Mouse (Mus musculus): ENCODE results near the gene Limch1.

Limch1 gene

DNA sequence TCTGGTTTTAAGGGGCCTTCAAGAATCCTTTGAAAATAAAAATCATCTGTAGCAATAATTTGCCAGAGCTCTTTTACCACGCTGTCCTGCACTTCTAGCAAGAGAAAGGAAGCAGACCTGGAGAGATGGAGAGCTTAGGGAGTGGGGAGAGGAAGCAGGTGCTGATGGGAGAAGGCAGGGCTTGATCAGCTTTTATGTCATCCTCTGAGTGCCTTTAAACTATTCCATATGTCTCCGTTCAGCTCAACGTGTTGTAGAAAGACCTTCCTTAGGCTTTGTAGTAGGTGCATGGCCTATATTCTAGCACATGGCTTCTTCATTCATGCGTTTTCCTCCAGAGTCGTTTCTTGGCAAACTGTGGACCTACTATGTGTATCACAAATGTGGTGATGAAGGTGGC is 237.5 kb downstream of the Limch1 start:
- DNase-seq (ENCODE audit: low spot score), result no peak

DNA sequence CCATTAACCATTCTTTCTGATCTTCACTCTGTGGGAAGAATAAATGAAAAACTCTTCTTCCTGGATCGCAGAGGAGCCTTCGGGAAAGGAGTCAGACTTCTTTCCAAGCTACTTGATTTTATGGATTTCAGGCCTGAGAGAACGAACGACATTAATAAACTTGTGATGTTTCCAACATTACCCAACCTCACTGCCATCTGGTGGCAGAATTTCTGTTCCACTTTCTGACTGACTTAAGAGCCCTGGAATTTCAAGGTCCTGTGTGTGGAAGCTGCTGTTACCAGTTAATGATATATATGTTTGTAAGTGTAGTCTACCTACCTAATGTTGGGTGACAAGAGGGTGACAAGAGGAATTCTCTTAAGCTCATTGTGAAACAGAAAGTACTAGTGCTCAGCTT is 243.3 kb downstream of the Limch1 start:
- DNase-seq (ENCODE audit: low spot score), result no peak

DNA sequence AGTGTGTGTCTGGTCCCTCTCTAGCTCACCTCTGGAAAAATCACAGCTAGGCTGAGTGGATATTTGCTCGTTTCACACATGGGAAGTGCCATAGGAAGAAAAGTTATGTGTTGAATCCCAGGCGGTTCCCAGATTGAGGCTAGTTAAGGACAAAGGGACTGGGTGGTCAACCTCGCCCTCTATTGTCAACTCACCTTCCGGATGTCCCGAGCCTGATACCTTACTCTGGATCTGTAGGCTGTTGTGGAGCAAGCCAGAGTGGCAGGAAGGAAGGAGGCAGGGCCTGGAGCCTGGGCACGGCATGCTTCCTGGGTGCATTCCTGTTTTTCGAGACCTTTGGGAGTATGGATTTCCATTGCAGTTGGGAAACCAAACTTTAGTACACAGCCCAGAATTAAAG is 243.9 kb downstream of the Limch1 start:
- no peak for DNase-seq (ENCODE audit: low spot score)

DNA sequence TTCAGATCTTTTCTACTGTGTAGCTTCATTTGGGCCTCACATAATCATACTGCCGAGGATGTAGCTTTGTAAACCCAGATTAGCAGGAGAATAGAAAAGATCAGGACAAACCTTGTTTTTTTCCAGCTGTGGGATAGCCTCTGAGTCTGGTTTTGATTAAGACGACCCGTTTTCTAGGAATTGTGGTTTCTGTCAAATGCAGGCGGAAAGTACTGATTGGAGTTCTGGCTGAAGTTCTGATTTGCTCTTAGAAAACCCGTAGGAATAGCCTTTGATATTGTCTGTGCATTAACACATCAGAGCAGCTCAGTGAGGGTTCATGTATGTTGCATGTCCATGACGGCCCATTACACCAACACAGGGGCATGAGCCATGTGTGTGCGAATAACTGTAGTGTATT is 246.8 kb downstream of the Limch1 start:
- DNase-seq (ENCODE audit: low spot score), result no peak

DNA sequence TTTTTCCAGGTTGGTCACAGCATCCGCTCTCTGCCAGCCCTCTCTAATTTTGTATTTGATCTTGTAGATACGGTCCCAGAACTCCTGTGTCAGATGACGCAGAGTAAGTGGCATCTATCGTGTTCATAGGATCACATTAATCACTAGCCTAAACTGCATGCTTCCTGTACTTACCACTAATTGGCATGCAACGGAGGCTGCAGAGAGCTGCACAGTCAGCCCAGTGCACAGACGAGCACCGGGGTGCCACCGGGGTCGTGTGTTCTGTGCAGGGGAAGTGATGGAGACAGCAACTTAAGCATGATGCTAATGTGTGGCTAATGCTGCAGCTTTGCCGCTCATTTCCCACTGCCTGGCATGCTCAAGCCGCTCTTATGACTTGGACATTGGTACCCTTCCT is 247.4 kb downstream of the Limch1 start:
- no peak for DNase-seq (ENCODE audit: low spot score)

DNA sequence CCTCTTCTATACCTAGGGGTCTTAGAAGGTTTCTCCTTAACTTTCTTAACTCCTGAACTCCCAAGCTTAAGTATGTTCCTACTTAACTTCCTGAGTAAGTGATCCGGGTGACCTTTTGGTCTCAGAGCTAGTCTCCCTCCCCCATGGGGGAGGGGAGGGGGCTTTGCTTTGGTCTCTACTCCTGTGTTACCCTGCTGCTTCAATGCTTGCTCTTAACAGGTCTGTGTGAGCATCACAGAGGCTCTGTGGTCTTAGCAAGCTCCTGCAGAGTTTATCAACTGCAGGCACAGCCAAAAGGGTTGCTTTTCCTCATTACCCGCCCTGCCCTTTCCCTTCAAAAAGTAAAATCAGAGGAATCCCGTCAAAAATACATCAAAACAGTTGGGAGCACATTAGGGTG is 250.5 kb downstream of the Limch1 start:
- no peak for DNase-seq (ENCODE audit: low spot score)

DNA sequence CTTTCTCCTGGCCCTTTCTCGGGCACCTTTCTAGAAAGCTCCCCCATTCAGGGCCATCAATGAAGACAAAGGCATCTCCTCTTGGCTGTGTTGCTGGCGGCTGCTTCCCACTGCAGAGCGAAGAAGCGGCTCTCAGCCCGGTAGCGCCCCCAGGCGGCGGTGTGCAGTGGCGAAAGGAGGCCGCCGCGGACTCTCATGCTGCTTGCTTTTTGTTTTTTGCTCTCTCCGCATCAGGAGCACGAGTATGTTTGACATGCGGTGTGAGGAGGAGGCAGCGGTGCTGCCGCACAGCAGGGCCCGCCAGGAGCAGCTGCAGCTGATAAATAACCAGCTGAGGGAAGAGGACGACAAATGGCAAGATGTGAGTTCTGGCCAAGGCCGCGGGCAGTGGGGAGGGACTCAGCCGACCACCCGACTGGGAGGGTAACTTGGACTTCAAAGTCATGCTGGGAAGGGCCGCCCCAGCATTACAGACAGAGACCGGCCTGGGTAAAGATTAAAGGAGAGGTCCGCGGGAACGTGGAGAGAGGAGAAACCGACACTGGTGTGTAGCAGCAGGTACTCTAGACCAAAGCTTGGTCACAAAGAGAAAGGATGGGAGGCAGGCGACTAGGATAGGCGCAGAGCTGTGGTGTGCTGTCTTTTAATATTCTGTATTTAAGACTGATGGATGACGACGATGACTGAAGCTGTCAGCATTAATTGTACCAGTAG is 251.4 kb downstream of the Limch1 start:
- peak; percentile 72 for DNase-seq (ENCODE audit: low spot score)

DNA sequence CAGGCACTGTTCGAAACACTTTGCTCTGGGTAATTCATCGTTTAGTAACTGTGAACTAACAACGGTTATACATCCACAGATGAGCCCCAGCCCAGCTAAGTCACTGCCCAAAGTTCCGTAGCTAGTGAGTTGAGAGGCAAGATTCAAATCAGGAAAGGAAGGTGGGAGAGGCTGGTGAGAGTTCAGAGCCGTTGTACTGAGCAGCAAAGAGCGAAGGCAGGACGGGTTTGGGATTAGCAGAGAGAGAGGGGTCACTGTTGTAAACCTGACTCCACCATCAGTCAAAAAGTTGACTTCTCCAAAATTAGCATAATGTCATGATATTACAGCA is 251.9 kb downstream of the Limch1 start:
- DNase-seq (ENCODE audit: low spot score), result no peak

DNA sequence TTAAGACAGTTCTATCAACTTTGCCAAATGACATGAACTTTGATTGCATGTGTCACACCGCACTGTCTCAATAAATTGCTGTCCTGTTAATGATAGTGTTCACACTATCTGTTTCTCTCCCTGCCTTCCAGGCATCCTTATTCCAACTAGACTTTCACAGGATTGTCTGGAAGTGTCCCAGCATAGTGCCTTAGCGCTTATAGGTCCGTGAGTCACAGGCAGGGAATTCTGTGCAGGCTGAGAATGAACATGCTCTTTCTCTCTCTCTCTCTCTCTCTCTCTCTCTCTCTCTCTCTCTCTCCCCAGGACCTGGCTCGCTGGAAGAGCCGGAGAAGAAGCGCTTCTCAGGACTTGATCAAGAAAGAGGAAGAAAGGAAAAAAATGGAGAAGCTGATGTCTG is 252.7 kb downstream of the Limch1 start:
- DNase-seq (ENCODE audit: low spot score), result no peak

DNA sequence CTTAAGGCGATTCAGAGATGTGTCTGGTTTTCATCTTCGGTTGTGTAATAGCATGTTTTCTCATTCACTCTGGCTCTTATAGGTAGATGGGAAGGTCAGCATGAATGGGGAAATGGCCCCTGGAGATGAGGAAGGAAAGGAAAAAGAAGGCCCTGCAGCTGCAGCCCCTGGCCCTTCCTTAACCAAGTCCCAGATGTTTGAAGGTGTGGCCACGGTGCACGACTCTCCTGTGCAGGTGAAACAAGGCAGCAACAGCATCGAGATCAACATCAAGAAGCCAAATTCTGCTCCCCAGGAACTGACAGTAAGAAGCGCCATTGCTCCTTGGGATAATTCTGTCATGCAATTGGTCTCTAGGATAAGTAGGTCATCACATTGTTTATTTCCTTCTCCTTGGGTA is 256.7 kb downstream of the Limch1 start:
- no peak for DNase-seq (ENCODE audit: low spot score)

DNA sequence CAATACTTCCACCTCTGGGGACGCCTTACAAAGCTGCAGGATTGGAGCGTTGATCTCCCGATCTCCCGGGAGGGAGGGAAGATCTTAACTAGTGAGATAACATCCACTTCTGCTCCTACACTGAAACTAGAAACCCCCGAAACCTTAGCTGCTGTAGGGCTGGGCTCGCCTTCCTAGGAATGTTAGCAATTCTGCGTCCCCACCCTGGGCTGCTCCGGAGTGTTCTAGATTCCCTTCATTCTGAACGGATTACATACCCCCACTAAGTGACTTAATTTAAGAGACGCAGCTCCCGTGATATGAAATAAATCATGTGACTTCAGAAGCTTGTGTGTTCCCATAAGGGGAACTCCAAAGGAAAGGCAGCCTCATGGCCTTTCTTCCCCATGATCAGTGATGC is 259.0 kb downstream of the Limch1 start:
- DNase-seq (ENCODE audit: low spot score), result no peak

DNA sequence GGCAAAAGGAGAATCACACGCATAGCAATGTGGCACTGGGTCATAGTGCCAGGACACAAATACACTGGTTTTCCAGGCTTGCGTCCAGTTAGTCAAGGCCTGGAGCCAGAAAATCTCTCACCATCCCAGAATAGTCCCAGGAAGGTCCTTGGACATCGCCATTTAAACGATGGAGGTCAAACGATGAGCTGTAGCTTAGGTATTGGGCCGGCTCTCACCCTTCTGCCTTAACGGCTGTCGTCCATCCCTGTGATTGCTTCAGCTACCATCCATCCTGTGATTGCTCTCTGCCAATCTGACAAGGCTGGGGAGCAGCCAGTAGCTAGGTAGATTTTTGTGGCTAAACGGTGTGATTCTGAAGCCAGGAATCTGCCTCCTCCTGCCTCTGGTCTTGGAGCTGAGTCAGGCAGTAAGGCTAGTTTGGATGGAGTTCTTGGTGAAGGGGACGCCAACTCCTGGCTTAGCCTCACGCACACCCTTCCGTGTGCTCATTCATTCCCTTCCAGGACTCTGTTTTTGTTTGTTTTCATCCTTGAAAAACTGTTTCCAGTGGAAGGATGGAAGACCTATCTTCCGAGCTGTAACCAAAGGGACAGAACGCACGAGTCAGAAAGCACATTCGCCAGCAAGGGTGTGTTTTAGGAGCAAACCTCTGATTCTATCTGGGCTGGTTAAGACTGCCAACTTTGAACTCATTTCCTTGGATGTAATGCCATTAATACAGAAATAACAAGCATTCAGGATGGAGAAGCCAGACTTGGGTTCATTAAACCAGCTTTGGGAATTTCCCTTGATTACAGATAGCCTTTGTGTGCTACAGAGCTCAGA is 265.6 kb downstream of the Limch1 start:
- no peak for DNase-seq (ENCODE audit: low spot score)

DNA sequence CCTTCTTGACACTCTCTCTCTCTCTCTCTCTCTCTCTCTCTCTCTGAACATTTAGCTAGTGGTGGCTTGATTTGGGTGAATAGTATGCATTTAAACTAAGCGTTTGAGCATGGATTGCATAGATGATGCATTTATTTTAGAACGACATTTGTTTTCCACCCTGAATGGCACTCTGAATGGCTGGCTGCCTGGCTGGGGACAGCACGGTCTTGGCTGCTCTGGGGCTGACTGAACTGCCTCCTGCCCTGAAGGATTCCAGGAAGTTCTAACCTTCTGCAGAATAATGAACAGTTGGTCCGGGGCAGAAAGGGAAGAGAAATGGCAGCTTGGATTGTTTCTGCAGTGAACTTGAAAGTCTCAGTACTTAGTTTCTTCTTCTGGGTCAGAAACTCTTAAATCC is 266.4 kb downstream of the Limch1 start:
- no peak for DNase-seq (ENCODE audit: low spot score)

DNA sequence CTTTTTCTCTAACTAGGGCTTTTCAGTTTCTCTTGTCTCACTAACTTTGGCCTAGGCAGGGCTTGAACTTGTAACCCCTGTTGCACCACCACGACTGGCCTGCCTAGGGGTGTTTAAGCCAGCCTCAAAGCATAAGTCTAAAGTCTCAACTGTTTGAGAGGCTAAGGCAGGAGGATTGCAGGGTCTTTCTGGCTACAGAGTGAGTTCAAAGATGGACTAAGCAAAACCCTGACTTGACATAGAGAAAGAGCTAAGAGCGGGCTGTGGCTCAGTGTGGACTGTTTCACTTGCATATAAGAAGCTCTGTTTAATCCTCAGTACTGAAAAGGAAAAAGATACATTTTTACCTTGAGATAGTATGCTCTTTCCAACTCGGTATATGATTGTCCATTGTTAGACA is 268.3 kb downstream of the Limch1 start:
- no peak for DNase-seq (ENCODE audit: low spot score)

DNA sequence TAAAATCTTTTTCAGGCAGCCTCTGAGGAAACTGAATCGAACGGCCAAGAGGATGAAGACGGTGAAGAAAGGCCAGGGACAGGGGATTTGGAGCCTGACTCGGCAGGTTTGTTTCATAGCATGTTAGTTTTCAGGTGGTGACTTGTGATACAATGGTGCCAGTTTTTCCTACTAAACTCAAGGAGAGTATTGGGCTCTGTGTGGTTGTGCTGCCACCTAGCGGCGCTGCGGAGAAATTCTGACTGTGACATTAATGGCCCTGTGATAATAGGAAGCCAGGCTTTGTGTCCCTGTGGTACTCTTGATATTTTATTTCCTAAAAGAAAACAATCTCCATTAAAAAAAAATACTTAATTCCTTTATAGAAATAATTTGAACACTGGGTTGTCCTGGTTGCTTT is 270.8 kb downstream of the Limch1 start:
- peak; percentile 18 for DNase-seq (ENCODE audit: low spot score)

DNA sequence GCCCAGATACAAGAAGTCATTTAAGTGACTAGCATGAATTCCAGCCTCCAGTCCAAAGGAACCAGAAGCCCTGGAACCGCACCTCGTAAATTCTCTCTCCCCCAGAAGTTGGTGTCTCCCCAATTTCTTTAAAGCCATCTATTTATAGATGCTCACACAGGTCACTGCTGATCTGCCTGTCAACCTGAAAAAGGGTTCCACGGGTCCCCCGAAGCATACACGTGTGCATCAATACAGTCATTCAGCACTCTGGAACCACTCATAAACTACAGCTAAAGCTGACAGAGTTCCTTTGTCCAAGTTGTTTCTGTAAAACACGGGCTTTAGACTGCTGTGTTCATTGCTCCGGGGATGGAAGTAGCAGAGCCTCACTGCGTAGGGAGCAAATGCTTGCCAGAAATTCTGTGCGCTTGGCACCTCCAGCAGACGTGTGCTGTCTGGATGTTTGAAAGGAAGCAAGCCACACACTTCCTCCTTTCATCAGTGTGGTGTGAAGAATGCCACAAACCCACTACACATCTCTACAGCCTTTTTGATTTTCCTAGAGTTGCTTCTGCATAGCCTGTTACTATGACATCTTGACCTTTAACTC is 278.9 kb downstream of the Limch1 start:
- DNase-seq (ENCODE audit: low spot score), result no peak

DNA sequence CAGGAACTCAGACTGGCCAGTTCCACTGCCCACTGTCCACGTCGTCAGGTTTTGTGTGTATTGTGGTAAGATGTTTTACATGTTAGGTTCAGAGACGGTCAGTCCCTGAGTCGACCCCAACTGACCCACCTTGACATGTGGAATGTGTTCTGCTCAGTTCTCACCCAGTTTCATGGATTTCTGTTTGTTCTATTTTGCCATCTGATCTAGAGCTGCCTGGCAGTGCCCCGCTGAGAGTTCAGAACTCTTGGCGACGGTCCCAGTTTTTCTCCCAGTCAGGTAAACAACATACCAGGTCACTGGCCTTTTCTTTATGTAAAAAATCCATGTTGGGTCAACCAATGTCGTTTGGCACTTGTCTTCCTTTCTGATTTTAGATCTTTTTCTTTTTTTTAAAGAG is 279.5 kb downstream of the Limch1 start:
- no peak for DNase-seq (ENCODE audit: low spot score)

DNA sequence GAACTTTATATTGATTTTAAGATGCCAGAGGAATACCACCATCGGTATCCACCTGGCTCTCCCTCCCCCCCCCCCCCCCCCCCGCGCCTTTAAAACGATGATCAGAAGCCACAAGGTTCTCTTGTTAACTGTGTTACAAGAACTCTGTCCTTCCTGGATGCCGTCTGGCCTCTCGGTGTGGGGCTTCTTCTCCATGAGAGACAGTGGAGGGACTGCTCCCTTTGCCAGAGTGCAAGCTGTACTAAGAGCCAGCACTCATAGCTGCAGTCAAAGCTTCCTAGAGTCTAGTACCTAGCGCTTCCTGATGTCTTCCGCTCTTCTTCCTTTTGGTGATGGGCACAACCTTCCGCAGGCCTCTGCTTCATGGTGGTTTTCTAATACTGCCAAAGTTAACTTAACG is 280.0 kb downstream of the Limch1 start:
- no peak for DNase-seq (ENCODE audit: low spot score)

DNA sequence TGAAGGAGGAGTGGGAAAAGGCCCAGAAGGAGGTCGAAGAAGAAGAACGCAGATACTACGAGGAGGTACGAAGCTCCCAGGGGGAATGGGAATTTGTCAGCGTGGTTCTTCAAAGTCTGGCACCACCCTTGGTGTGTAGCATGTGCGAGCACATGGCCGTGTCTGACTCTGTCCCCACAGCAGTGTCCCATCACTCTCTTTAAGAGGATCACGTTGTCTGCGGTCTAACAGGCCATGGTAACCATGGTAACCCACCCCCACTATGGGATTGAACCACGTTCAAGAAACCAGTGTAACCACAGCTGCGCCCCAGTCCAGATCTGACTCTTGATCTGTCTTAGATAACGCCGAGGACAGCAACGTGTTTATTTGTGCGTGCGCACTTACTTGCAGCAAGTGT is 283.2 kb downstream of the Limch1 start:
- DNase-seq (ENCODE audit: low spot score), result no peak

DNA sequence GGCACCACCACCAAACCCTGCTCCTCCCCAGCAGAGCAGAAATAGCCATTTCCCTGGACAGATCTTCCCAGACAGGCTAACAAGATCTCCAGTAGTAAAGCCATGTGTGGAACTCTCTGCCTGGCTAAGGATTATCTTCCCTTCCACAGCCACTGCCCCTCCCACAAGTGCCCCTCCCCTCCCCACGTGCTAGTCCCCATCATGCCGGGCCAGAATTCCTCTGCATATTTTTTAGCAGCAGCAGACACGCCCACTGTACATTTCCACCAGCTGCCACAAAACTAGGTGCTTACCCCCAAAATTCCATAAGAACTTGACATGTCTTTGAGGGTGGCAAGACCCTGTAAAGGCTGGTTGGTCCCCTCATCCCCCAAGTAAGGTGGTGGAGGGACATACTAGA is 284.3 kb downstream of the Limch1 start:
- no peak for DNase-seq (ENCODE audit: low spot score)

DNA sequence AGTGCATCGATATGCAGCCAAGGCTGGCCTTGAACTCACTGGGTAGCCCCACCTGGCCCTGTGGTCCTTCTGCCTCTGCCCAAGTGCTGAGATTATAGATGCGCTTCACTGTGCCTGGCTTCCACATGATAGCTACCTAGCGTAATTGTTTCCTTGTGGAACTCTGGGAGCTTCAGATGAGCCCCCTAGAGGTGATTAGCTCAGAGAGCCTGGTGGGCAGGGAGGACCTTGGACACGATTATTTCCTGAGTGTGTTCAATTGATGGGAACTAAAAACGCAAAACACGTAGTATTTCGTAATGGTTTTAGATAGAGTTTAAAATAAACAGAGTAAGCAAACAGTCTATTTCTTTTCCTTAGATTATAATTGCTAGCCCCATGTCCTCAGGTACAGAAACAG is 287.0 kb downstream of the Limch1 start:
- DNase-seq (ENCODE audit: low spot score), result no peak

DNA sequence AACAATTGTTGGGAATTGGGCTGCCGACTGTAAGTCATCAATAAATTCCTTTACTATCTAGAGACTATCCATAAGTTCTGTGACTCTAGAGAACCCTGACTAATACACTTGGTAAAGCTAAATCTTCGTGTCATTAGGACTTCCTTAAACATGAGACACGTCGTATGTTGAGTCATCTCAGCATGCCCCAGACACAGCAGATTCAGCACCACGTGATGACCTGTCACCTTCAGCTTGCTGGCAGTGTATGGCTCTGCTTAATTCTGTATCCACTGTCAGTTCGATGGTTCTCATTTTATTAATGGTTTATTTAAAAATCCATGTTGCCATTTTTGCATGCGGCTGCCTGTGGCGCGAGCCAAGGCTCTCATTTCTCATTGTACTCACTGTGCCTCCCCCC is 298.3 kb downstream of the Limch1 start:
- no peak for DNase-seq (ENCODE audit: low spot score)

DNA sequence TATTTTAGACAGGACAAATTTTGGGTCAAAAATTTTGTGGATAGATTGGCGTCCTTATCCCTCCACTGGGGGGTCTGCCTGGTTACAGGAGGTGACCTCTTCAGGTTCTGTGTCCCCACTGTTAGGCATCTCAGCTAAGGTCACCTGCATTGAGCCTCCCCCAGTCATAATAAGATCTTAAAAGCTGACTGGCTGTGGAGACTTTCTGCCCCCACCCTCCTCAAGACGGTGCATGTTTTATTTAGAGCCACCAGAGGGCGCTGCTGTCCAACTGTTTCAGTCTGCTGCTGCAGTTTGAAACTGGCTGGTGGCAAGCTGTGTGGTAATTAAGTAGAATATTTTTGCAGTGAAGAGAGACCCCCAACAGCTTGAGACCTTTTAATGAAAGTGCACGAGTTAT is 302.4 kb downstream of the Limch1 start:
- DNase-seq (ENCODE audit: low spot score), result no peak

DNA sequence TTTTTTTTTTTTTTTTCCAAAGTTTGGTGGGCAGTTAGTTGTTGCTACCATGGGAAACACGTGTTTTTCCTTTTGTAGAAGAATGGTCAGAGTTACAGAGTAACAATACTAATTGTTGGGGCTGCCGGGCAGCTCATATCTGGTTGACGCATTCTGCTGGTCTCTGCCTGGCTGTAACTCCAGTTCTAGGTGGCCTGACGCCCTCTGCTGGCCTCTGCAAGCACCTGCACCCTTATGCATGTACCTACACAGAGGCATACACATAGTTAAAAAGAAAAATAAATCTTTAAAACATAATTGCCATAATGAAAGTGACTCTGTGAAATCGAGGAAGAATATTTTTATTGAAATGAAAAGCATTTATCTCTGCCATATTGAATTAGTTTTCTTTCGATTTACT is 312.2 kb downstream of the Limch1 start:
- peak; percentile 51 for DNase-seq (ENCODE audit: low spot score)

All from testis, postnatal 14 days (tissue).